Mouse (Mus musculus) stomach, embryonic 14.5 days (tissue): ENCODE data around the gene Pla2g4e. TPM values are rescaled to one million over a fixed set of nuclear protein-coding genes. Genes with fewer than 3 reads are reported as not detected.

ENCODE experiments used
- ATAC-seq: fragments of 200-750 bp; cut with Nextera tagmentation; 2 replicates; pipeline ENCODE4 v1.8.0; 2017; ENCODE audit warnings: low read depth, moderate TSS enrichment; ENCODE audit not compliant: insufficient number of reproducible peaks, insufficient read depth, low FRiP score
- H3K27ac ChIP-seq: fragments of 300-500 bp; sonication (generic); 2 replicates; pipeline ENCODE4 v1.5.1; 2014; ENCODE audit warnings: mild to moderate bottlenecking, low read length, moderate library complexity, mixed read lengths
- H3K27me3 ChIP-seq: fragments of 300-500 bp; sonication (generic); 2 replicates; pipeline ENCODE4 v1.6.1; 2014; ENCODE audit warnings: low read length, control low read depth, mixed read lengths; ENCODE audit not compliant: control insufficient read depth, insufficient read depth
- H3K36me3 ChIP-seq: fragments of 300-500 bp; sonication (generic); 2 replicates; pipeline ENCODE4 v1.6.1; 2014; ENCODE audit warnings: mild to moderate bottlenecking, control low read depth, low read length, moderate library complexity, mixed read lengths; ENCODE audit not compliant: control insufficient read depth, insufficient read depth
- H3K4me1 ChIP-seq: fragments of 300-500 bp; sonication (generic); 2 replicates; pipeline ENCODE4 v1.6.1; 2014; ENCODE audit warnings: low read length, control low read depth, mixed read lengths; ENCODE audit not compliant: control insufficient read depth, insufficient read depth
- H3K4me2 ChIP-seq: fragments of 300-500 bp; sonication (generic); replicated peaks from 2 replicates; pipeline ENCODE4 v1.6.1; 2014; ENCODE audit warnings: low read depth, low read length, control low read depth
- H3K4me3 ChIP-seq: fragments of 300-500 bp; sonication (generic); 2 replicates; pipeline ENCODE4 v1.5.1; 2014; ENCODE audit warnings: low read depth, low read length, control low read depth
- H3K9ac ChIP-seq: fragments of 300-500 bp; sonication (generic); replicated peaks from 2 replicates; pipeline ENCODE4 v1.6.1; 2014; ENCODE audit warnings: low read depth, mild to moderate bottlenecking, control low read depth, low read length, moderate library complexity, mixed read lengths
- H3K9me3 ChIP-seq: fragments of 300-500 bp; sonication (generic); 2 replicates; pipeline ENCODE4 v1.6.1; 2016; ENCODE audit warnings: low read depth, low read length, control low read depth; ENCODE audit not compliant: control insufficient read depth
- WGBS: fragments of 180-500 bp; shearing (Covaris S2); extraction: QIAGEN DNeasy Blood & Tissue Kit; methylation state at CpG from one replicate; pipeline ENCODE4 v1.1.7; 2014; 5-methylcytosine and 5-hydroxymethylcytosine counted together
- polyA plus RNA-seq: library from polyadenylated mRNA; unstranded; fragments of >200 nt; fragmentation: Nextera tagmentation; extraction: Ambion mirVana; gene quantifications from 2 replicates; pipeline ENCODE4 v1.2.1, GENCODE M21; 2014

Gene Pla2g4e
- polyA plus RNA-seq, 1 experiment from 2014 or later, result 0.27 TPM

DNA sequence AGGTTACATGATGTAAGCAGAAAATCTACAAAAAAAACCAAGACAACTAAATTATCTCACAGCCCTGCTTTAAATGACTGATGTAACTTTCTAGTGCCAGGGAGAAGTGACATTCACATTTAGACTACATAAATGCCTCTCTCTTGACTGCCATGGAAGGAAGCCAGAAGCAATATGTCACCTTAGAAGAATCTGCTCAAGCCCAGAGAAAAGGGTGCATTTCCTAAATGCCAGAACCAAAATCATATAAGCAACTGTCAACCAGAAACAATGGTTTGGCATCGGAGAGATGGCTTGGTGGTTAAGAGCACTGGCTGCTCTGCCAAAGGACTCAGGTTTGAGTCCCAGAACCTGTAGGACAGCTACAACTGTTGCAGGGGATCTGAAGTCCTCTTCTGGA, 113.3 kb downstream of the Pla2g4e start:
- Histone ChIP-seq H3K9me3 (no peaks in the 10 kb centered on the region), H3K27ac (no peak overlapping the region), H3K27me3 (no peaks in the 10 kb centered on the region), H3K9ac (no peak overlapping the region), H3K4me1 (peaks cover 19% of the 10 kb centered on the region; the same call in 1 of the 2 replicates), H3K4me2 (no peak overlapping the region), H3K36me3 (no peaks in the 10 kb centered on the region), H3K4me3 (no peak overlapping the region)
- WGBS, result 56% methylated on average over 1 of the region's 1 CpGs
- no peak for ATAC-seq

- no peaks in the 10 kb centered on the region for H3K27me3 ChIP-seq
- 45% methylated on average over 8 of the region's 8 CpGs for WGBS
- H3K36me3 ChIP-seq, result no peaks in the 10 kb centered on the region
- ATAC-seq, result no peak
- no peak overlapping the region for H3K9ac ChIP-seq
- peaks cover 19% of the 10 kb centered on the region; the same call in 1 of the 2 replicates for H3K4me1 ChIP-seq
- peak overlapping the region; percentile 53; the same call in 1 of the 2 replicates for H3K27ac ChIP-seq
- H3K4me2 ChIP-seq, result no peak overlapping the region
- no peak overlapping the region for H3K4me3 ChIP-seq
- no peaks in the 10 kb centered on the region for H3K9me3 ChIP-seq
Measured at GRCm38 (mm10) chr2:120129252-120129908, 115.8 kb downstream of the Pla2g4e start.

DNA sequence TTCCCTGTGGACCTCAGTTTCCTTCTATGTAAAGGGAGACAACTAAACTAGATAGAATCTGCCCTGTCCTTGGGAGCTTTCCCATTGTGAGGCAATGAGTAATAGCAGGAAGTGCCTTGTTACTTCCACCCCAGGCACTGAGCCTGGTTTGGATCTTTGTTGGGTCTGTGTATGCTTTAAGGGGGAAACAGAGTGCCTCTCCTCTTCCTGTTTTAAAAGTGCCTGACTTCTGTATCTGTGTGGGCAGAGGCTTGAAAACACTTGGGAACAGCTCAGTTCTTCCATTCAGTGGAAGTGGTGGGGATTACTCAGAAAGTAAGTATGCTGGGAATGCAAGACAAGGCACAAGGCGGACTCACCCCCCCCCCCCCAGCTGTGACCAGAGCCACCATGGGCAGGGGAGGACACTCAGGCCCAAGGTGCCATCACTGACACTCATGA, 116.5 kb downstream of the Pla2g4e start:
- Histone ChIP-seq H3K36me3 (no peaks in the 10 kb centered on the region), H3K4me1 (peaks cover 19% of the 10 kb centered on the region; the same call in 1 of the 2 replicates), H3K4me3 (no peak overlapping the region), H3K27ac (peak overlapping the region; percentile 53; the same call in 1 of the 2 replicates), H3K9ac (no peak overlapping the region), H3K9me3 (no peaks in the 10 kb centered on the region), H3K27me3 (no peaks in the 10 kb centered on the region), H3K4me2 (no peak overlapping the region)
- peak; percentile 46; the same call in 1 of the 2 replicates for ATAC-seq
- 27% methylated on average over 1 of the region's 1 CpGs for WGBS

DNA sequence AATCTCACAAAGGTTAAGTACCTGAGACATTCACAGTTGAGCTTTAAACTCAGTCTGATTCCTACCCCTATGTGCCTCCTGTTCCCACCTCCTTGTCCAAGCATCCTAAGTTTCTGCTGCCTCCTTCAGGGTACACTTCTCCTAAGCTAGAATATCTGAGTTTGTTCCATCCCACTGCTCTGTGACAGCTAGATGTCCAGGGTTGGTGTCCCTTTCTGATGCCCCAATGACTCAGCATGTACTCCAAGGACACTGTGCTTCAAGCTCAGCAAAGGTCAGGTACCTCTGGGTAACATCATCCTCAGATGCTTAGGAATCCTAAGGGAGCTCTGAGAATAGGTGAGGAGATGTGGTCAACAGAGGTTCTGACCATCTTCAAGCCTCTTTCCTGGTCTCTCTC, 117.1 kb downstream of the Pla2g4e start:
- Histone ChIP-seq H3K36me3 (no peaks in the 10 kb centered on the region), H3K4me2 (no peak overlapping the region), H3K4me1 (peaks cover 19% of the 10 kb centered on the region; the same call in 1 of the 2 replicates), H3K9me3 (no peaks in the 10 kb centered on the region), H3K27ac (peak overlapping the region; percentile 53; the same call in 1 of the 2 replicates), H3K9ac (no peak overlapping the region), H3K27me3 (no peaks in the 10 kb centered on the region), H3K4me3 (no peak overlapping the region)
- no peak for ATAC-seq

DNA sequence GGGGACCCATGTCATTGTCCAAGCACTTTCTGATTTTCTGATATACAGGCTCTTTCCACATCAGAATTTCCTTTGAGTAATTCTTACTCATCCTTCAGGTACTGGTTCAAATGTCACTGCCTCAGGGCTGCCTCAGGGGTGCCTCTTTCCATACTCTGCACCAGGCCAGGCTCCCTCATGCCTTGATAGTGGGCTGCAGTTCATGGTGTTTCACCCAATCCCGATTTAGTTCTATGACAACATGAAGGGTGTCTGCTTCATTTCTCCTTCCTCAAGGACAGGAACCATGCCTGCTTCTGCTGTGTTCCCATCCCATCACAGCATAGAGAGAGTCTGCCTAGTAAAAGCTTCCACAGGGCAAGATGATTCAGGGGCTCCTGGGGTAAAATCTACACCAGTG, 118.2 kb downstream of the Pla2g4e start:
- Histone ChIP-seq H3K36me3 (no peaks in the 10 kb centered on the region), H3K9ac (no peak overlapping the region), H3K4me2 (no peak overlapping the region), H3K27me3 (no peaks in the 10 kb centered on the region), H3K9me3 (no peaks in the 10 kb centered on the region), H3K4me3 (no peak overlapping the region), H3K4me1 (peaks cover 19% of the 10 kb centered on the region; the same call in 1 of the 2 replicates), H3K27ac (no peak overlapping the region)
- ATAC-seq, result no peak
- 87% methylated on average over 1 of the region's 1 CpGs for WGBS

GRCm38 (mm10) chr2:120126408-120126807, 118.7 kb downstream of the Pla2g4e start:
- Histone ChIP-seq H3K9me3 (no peaks in the 10 kb centered on the region), H3K4me2 (no peak overlapping the region), H3K4me1 (peaks cover 19% of the 10 kb centered on the region; the same call in 1 of the 2 replicates), H3K9ac (no peak overlapping the region), H3K27ac (no peak overlapping the region), H3K27me3 (no peaks in the 10 kb centered on the region), H3K36me3 (no peaks in the 10 kb centered on the region), H3K4me3 (no peak overlapping the region)
- 87% methylated on average over 4 of the region's 4 CpGs for WGBS
- no peak for ATAC-seq

DNA sequence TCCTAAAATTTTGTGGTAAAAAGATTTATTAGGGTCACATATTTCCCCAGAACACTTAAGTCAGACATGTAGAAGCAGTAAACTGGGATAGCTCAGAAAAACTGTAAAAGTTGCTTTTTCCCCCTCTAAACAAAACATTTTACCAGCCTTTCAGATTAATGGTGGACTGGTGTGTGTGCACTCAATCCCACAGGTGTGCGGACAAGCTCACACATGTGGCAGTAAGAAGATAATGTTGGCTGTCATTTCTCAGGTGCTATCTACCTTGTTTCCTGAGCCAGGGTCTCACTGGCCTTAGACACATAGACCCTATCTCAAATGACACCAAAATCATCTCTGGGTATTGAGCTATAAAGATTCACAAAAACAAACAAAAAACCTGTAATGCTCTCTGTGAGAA, 119.7 kb downstream of the Pla2g4e start:
- H3K4me1 ChIP-seq, result peaks cover 19% of the 10 kb centered on the region; the same call in 1 of the 2 replicates
- H3K9me3 ChIP-seq, result no peaks in the 10 kb centered on the region
- H3K27me3 ChIP-seq, result no peaks in the 10 kb centered on the region
- no peaks in the 10 kb centered on the region for H3K36me3 ChIP-seq
- no peak overlapping the region for H3K27ac ChIP-seq
- no peak for ATAC-seq
- H3K4me3 ChIP-seq, result no peak overlapping the region
- 92% methylated on average over 1 of the region's 1 CpGs for WGBS
- H3K4me2 ChIP-seq, result no peak overlapping the region
- no peak overlapping the region for H3K9ac ChIP-seq

DNA sequence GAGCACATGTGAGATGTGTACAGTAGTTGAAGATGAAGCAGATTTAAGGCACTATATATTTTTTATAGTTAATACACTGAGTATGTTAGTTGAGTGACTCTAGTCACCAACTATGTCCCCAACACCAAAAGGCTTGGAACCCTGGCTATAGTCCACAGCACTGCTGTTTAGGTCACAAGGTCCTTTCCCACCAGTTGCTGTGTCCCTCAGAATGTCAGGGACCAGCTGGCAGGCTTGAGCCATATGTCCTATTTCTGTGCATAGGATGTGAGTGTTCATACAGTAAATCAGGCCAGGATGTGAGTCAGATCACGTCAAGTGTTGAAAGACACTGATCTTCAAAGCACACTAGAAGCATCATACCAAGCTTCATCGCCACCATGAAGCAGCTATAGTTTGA, 120.2 kb downstream of the Pla2g4e start:
- no peak overlapping the region for H3K4me2 ChIP-seq
- H3K27me3 ChIP-seq, result no peaks in the 10 kb centered on the region
- no peak for ATAC-seq
- no peak overlapping the region for H3K27ac ChIP-seq
- H3K4me3 ChIP-seq, result no peak overlapping the region
- H3K9ac ChIP-seq, result no peak overlapping the region
- no peaks in the 10 kb centered on the region for H3K9me3 ChIP-seq
- 79% methylated on average over 2 of the region's 2 CpGs for WGBS
- H3K36me3 ChIP-seq, result no peaks in the 10 kb centered on the region
- H3K4me1 ChIP-seq, result peaks cover 16% of the 10 kb centered on the region; the same call in 1 of the 2 replicates
